Mouse (Mus musculus) hindbrain, embryonic 16.5 days (tissue): ENCODE measurements around the gene Pdxp. TPM values are rescaled to one million over a fixed set of nuclear protein-coding genes. Genes with fewer than 3 reads are reported as not detected.
"Not testable (repeated sequence)": the region's sequence is repeated elsewhere in the genome, so short reads cannot be mapped to it uniquely, and the experiment has no call there.

Source experiments
- ATAC-seq: fragments of 200-750 bp; cut with Nextera tagmentation; 2 replicates; pipeline ENCODE4 v1.8.0; 2017; ENCODE audit warnings: moderate TSS enrichment, moderate library complexity
- H3K27ac ChIP-seq: fragments of 300-500 bp; sonication (generic); 2 replicates; pipeline ENCODE4 v1.5.1; 2014; ENCODE audit warnings: low read depth, mild to moderate bottlenecking, control low read depth, low read length, moderate library complexity
- H3K27me3 ChIP-seq: fragments of 300-500 bp; sonication (generic); replicated peaks from 2 replicates; pipeline ENCODE4 v1.6.1; 2014; ENCODE audit warnings: low read length; ENCODE audit not compliant: control insufficient read depth, insufficient read depth
- H3K36me3 ChIP-seq: fragments of 300-500 bp; sonication (generic); 2 replicates; pipeline ENCODE4 v1.6.1; 2014; ENCODE audit warnings: mild to moderate bottlenecking, low read length, moderate library complexity, mixed read lengths; ENCODE audit not compliant: control insufficient read depth, insufficient read depth
- H3K4me1 ChIP-seq: fragments of 300-500 bp; sonication (generic); 2 replicates; pipeline ENCODE4 v1.6.1; 2014; ENCODE audit warnings: low read depth, low read length; ENCODE audit not compliant: control insufficient read depth, insufficient read depth
- H3K4me2 ChIP-seq: fragments of 300-500 bp; sonication (generic); 2 replicates; pipeline ENCODE4 v1.6.1; 2014; ENCODE audit warnings: mild to moderate bottlenecking, low read length, control low read depth, moderate library complexity
- H3K4me3 ChIP-seq: fragments of 300-500 bp; sonication (generic); 2 replicates; pipeline ENCODE4 v1.5.1; 2014; ENCODE audit warnings: mild to moderate bottlenecking, low read length, control low read depth, moderate library complexity
- H3K9ac ChIP-seq: fragments of 300-500 bp; sonication (generic); 2 replicates; pipeline ENCODE4 v1.6.1; 2014; ENCODE audit warnings: low read depth, mild to moderate bottlenecking, control low read depth, low read length, moderate library complexity
- H3K9me3 ChIP-seq: fragments of 300-500 bp; sonication (generic); 2 replicates; pipeline ENCODE4 v1.6.1; 2014; ENCODE audit warnings: mild to moderate bottlenecking, low read length, moderate library complexity; ENCODE audit not compliant: control insufficient read depth
- WGBS: fragments of 180-500 bp; shearing (Covaris S2); extraction: QIAGEN DNeasy Blood & Tissue Kit; methylation state at CpG from one replicate; pipeline ENCODE4 v1.1.7; 2014; 5-methylcytosine and 5-hydroxymethylcytosine counted together
- polyA plus RNA-seq: library from polyadenylated mRNA; unstranded; fragments of >200 nt; fragmentation: Nextera tagmentation; extraction: Ambion mirVana; gene quantifications from 2 replicates; pipeline ENCODE4 v1.2.1, GENCODE M21; 2015

Gene Pdxp
- polyA plus RNA-seq, 1 experiment from 2014 or later = 96.9 TPM

DNA sequence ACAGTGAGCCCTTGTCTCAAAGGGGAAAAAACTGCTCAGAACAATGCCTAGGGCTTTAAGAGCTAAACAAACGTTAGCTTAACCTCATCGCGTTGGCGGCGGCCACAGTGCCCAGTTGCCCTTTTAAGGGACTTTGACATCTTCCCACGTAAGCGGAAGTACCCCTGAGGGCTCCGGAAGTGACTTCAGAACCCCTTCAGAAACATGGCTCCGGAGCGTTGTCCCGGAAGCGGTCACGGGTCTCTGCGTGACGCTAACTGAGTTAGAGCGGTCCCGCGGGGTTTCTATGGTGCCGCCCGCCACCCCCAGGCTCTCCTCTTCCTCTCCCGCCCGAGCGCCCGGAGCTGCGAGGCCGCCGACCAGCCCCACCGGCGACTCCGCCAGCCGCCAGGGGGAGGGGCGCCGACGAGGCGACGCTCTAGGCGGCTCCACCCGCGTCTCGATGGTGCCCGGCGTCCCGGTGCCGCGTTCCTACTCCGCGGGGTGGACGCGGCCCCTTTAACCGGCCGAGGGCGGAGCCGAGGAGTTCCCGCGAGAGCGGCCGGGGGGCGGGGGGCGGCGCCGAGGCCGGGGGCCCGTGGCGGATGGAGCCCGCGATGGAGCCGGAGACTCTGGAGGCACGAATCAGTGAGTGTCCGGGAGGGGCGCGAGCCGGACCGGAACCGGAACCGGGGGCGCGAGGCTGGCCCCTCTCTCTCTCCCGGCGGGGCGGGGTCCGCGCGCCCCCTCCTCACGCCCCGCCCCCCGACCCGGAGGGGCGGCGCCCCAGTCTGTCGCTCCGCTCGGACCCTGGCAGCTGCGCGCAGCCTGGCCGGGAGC, 36.5 kb upstream of the Pdxp start, which contains the start of gene Gga1:
Gga1 (plus strand) TSS at position 200 of the 819 bp plus-strand sequence.
- H3K9me3 ChIP-seq = no peaks in the 10 kb centered on the region
- peak; percentile 92 for ATAC-seq
- H3K27ac ChIP-seq = peak within 1 kb of the TSS; percentile 96
- H3K27me3 ChIP-seq = no peaks in the 10 kb centered on the region
- under 1% methylated on average over 48 of the region's 95 CpGs for WGBS
- peaks cover 7% of the 10 kb centered on the region; the same call in 1 of the 2 replicates for H3K36me3 ChIP-seq
- peaks cover 21% of the 10 kb centered on the region for H3K4me1 ChIP-seq
- peak within 1 kb of the TSS; percentile 62 for H3K4me3 ChIP-seq
- peak within 1 kb of the TSS; percentile 97 for H3K4me2 ChIP-seq
- H3K9ac ChIP-seq = peak within 1 kb of the TSS; percentile 75

DNA sequence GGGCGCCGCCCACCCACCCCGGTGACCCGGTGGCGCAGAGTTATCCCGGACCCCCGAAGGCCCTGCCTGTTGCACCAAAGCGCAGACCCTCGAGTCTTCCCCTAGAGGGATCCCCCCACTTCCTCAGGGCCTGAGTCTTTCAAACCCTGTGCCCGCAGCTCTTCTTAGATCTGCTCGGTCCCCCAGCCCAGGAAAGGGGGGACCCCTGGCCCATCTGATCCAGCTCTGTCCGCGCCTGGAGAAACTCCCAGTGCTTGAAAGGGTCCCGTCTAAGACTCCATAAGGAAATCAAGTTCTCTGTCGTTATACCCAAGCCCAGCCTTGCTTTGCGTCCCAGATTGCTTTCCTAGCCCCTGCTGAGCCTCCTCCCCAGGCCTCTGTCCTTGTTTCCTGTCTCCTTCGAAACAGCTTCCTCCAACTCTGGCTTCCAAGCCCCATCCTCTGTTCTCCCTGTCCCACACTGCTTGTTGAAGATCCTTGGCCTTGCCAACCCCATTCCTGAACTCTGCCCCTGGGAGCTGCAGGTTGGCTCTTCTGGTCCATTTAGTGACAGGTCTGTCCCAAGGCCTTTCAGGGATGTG, 35.8 kb upstream of the Pdxp start:
- Histone ChIP-seq H3K9ac (peak overlapping the region; percentile 75), H3K27me3 (no peaks in the 10 kb centered on the region), H3K9me3 (no peaks in the 10 kb centered on the region), H3K36me3 (peaks cover 8% of the 10 kb centered on the region), H3K4me1 (peaks cover 21% of the 10 kb centered on the region), H3K4me3 (peak overlapping the region; percentile 62), H3K27ac (peak overlapping the region; percentile 96), H3K4me2 (peak overlapping the region; percentile 97)
- under 1% methylated on average over 16 of the region's 17 CpGs for WGBS
- ATAC-seq = no peak; the same call in 1 of the 2 replicates

DNA sequence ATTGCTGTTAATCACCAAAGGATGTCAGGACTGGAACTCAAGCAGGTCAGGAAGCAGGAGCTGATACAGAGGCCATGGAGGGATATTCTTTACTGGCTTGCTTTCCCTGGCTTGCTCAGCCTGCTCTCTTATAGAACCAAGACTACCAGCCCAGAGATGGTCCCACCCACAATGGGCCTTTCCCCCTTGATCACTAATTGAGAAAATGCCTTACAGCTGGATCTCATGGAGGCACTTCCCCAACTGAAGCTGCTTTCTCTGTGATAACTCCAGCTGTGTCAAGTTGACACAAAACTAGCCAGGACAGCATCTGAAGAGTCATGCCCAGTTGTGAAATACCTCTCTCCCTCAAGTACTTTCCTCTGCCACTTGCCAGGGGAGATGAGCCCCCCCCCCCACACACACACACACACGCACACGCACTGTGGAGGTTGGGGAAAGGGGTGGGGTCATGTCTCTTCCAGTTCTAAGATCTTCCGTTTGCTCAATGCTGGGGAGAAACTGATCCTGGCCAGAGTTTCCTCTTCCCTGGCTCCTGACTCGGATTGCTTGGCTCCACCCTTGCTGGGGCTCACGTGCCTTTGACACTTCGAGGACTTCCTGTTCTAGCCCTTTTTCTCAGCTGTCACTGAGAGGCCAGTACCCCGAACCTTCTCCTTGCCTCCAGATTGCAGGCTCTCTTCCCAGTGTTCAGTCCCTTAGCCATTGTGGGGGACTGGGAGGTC, 34.8 kb upstream of the Pdxp start:
- WGBS = 77% methylated on average over 7 of the region's 7 CpGs
- Histone ChIP-seq H3K36me3 (peaks cover 18% of the 10 kb centered on the region), H3K4me1 (peaks cover 21% of the 10 kb centered on the region)
- H3K27me3 ChIP-seq, ATAC-seq, H3K4me3 ChIP-seq, H3K9me3 ChIP-seq, H3K4me2 ChIP-seq, H3K27ac ChIP-seq, H3K9ac ChIP-seq: not testable (repeated sequence)

DNA sequence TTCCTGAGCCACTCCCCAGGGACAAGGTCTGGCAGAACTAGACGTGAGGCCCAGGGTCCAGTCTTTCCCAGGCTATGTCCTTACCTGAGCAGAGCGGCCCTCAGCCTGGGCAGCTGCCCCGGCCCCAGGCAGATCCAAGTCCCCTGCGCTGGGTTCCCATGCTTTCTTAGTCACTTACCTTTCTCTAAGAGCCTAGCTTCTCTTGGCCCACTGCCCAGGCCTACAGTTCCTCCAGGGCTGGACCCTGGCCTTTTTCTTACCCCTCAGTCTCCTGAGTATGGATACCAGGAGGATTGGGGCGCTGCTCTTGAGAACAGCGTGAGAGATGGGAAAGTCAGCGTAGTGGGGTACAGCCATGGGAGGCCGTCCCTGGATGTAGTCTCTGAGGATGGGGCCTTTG, 33.3 kb upstream of the Pdxp start:
- H3K36me3 ChIP-seq = peaks cover 28% of the 10 kb centered on the region
- H3K27me3 ChIP-seq = no peaks in the 10 kb centered on the region
- no peak for ATAC-seq
- no peak overlapping the region for H3K27ac ChIP-seq
- no peaks in the 10 kb centered on the region for H3K9me3 ChIP-seq
- peaks cover 19% of the 10 kb centered on the region for H3K4me1 ChIP-seq
- WGBS = 93% methylated on average over 8 of the region's 8 CpGs
- H3K4me2 ChIP-seq = no peak overlapping the region
- peak overlapping the region; percentile 22; the same call in 1 of the 2 replicates for H3K9ac ChIP-seq
- no peak overlapping the region for H3K4me3 ChIP-seq

DNA sequence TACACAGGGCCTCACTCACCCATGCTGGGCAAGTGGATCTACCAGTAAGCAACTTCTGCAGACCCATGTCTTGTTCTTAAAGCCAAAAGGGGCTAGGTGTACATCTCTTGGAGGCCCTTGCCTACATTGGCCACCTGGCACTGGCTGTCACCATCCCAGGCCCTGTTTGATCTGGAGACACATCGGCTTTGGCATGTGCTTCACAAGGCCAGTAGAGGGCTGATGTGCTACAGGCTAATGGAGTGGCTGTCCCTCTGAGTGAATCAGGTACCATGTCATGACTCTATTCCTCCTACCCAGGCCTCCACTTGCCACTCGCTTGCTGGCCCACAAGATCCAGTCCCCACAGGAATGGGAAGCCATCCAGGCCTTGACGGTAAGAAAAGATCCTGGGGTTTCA, 31.9 kb upstream of the Pdxp start:
- no peaks in the 10 kb centered on the region for H3K27me3 ChIP-seq
- ATAC-seq = no peak
- H3K4me1 ChIP-seq = peaks cover 14% of the 10 kb centered on the region
- H3K27ac ChIP-seq = no peak overlapping the region
- WGBS = 85% methylated on average over 3 of the region's 3 CpGs
- no peak overlapping the region for H3K4me3 ChIP-seq
- H3K4me2 ChIP-seq = no peak overlapping the region
- no peaks in the 10 kb centered on the region for H3K9me3 ChIP-seq
- H3K9ac ChIP-seq = no peak overlapping the region
- H3K36me3 ChIP-seq = peaks cover 33% of the 10 kb centered on the region

DNA sequence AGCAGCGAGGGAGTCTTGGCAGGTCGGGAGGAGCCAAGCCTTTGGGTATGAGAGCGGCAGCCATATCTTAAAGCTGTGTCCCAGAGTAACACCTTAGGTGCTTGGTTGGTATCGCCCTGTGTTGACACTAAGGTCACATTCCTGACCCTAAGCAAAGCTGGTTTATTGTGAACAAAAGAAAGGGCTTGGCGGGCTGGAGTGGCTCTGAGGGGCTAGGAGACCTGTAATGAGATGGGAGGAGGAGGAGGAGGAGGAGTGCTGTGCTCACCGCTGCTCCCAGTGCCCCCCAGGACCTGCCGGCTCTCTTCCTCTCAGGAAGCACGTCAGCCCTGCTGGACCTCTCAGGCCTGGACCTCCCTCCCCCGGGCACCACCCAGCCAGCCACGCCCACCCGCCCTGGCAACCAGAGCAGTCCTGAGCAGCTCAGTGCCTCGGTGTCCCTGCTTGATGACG, 24.3 kb upstream of the Pdxp start:
- H3K4me1 ChIP-seq = no peaks in the 10 kb centered on the region
- no peak overlapping the region for H3K27ac ChIP-seq
- no peaks in the 10 kb centered on the region for H3K9me3 ChIP-seq
- 35% methylated on average over 13 of the region's 13 CpGs for WGBS
- no peak overlapping the region for H3K9ac ChIP-seq
- peaks cover 35% of the 10 kb centered on the region for H3K36me3 ChIP-seq
- H3K4me2 ChIP-seq = no peak overlapping the region
- H3K27me3 ChIP-seq = no peaks in the 10 kb centered on the region
- no peak overlapping the region for H3K4me3 ChIP-seq
- no peak for ATAC-seq

DNA sequence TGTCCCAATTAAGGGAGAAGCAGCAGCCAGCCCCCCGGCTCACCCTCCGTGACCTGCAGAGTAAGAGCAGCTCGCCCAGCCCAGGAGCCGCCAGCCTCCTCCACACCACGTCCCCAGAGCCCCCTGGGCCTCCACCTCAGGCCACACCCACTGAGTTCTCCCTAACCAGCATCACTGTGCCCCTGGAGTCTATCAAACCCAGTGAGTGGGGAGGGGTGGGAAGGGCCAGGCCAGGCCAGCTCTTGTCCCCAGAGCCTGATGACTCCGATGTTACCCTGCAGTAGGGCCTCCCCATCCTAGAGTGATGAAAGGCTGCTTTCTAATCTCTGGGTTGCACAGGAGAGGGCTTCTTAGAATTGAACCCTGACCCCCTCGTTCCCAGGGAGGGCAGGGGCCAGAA, 21.3 kb upstream of the Pdxp start:
- Histone ChIP-seq H3K9ac (no peak overlapping the region), H3K27me3 (no peaks in the 10 kb centered on the region), H3K9me3 (no peaks in the 10 kb centered on the region), H3K4me2 (no peak overlapping the region), H3K4me3 (no peak overlapping the region), H3K27ac (no peak overlapping the region), H3K4me1 (no peaks in the 10 kb centered on the region), H3K36me3 (peaks cover 20% of the 10 kb centered on the region)
- no peak for ATAC-seq
- 69% methylated on average over 7 of the region's 7 CpGs for WGBS

DNA sequence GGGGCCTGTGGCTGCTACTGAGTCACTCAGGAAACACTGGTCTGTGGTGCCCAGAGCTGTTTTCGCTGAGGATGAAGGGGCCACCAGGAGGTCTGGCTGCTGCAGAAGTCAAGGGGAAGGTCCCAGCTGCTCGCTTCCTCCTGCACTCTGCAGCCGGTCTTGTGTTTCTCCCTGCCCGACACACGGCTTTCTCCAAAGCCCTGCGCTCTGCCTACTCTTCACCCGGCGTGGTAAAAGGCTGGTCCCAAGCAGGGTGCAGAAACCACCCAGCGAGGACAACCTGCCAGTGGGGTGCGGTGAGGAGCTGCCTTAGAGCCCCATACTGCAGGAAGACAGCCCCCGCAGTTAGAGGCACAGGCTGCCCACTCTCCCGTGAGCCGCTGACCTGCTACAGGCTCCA, 19.0 kb upstream of the Pdxp start:
- H3K27ac ChIP-seq = 0 out of 2 replicates have a peak overlapping the region, but pooled peaks have one; percentile 6
- peak overlapping the region; percentile 22 for H3K9ac ChIP-seq

DNA sequence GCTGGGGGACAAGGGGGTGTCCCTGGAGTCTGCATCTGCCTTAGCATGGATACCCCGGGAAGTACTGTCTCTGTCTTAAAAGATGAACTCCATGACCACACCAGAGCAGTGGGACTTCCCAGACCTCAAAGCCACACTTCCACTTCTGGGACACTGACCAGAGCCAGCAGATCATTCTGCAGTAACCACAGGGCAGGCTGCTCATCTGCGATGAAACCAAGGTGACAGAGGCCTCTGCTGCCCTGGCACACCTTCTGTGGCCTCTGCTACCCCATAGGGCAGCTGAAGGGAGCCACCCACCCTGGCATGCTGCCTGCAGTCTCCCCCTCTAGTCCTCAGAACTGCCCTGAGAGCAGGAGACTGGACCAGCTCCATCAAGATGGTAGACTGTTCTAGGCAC, 18.0 kb upstream of the Pdxp start:
- 76% methylated on average over 2 of the region's 2 CpGs for WGBS
- no peak for ATAC-seq
- Histone ChIP-seq H3K9me3 (no peaks in the 10 kb centered on the region), H3K4me3 (no peak overlapping the region), H3K27me3 (peaks cover 7% of the 10 kb centered on the region), H3K9ac (no peak overlapping the region), H3K4me2 (no peak overlapping the region), H3K4me1 (peaks cover 11% of the 10 kb centered on the region), H3K36me3 (peaks cover 16% of the 10 kb centered on the region), H3K27ac (no peak overlapping the region)

More for the DNA sequence above, 19.0 kb upstream of the Pdxp start:
- no peak for ATAC-seq
- Histone ChIP-seq H3K36me3 (peaks cover 18% of the 10 kb centered on the region), H3K9me3 (no peaks in the 10 kb centered on the region), H3K4me3 (no peak overlapping the region), H3K4me1 (peaks cover 1% of the 10 kb centered on the region; the same call in 1 of the 2 replicates), H3K4me2 (no peak overlapping the region), H3K27me3 (no peaks in the 10 kb centered on the region)
- WGBS = 79% methylated on average over 13 of the region's 13 CpGs
